Mouse (Mus musculus): Measurements from ENCODE around the gene Myo1a. TPM values are rescaled to one million over a fixed set of nuclear protein-coding genes. Genes with fewer than 3 reads are reported as not detected.
A peak's percentile ranks its signal among the peaks of the same experiment; 100 is the strongest.
"Not testable (repeated sequence)": the region's sequence is repeated elsewhere in the genome, so short reads cannot be mapped to it uniquely, and the experiment has no call there.

Gene Myo1a
- total RNA-seq (2021), result under 1 TPM; 0.48 to 0.76 TPM
- long read RNA-seq, experiment 1, result 0 reads
- long read RNA-seq, experiment 2, result 0 reads

DNA sequence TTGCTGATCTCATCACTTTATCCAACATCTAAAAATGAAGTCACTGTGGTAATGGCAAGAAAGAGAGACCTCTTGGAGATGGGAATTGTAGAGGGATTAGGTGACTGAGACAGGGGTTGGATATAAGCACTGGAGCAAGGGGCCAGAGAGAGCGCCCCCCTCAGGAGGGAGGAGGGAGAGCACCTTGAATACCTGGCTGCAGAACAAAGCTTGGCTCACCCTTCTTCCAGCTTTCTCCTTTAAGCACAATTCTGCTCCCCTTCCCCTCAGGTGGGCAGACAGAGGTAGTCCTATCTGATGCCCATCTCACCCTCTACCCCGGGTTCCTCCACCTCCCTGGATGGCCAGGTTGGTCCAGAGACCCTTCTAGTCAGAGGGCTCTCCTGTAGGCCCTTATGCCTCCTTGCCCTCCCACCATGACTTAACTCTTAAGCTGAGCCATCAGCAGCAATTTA is at the start of gene Myo1a:
Myo1a (plus strand) TSS at position 405 of the 455 bp plus-strand sequence.
- DNase-seq (ENCODE audit: low spot score in 2 of 2), result no peak

DNA sequence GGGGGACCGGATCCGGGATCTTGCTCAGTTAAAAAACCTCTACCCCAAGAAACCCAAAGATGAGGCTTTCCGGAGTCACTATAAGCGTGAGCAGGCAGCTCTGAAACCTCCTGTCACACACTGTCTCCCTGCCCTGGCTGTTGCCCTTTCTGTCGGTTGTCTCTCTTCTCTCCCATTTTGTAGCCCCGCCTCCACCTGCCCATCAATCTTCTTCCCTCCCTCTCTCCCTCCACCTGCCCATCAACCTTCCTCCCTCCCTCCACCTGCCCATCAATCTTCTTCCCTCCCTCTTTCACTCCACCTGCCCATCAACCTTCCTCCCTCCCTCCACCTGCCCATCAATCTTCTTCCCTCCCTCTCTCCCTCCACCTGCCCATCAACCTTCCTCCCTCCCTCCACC is 47.4 kb upstream of the Myo1a start:
- not testable (repeated sequence) for DNase-seq (ENCODE audit: low spot score in 2 of 2)

DNA sequence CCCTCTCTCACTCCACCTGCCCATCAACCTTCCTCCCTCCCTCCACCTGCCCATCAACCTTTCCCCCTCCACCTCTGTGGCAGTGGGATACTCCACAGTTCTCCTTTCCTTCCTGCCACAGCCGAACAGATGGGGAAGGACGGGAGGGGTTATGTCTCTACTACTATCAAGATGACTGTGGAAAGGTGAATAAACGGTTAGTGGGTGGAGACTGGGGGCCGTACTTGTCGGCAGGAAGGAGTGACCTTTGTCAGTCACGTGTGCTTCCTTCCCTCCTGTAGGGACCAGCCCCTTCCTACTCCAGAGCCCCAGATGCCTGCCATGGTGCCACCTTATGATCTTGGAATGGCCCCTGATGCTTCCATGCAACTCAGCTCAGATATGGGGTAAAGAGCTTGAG is 46.9 kb upstream of the Myo1a start:
- no peak for DNase-seq (ENCODE audit: low spot score in 2 of 2)

DNA sequence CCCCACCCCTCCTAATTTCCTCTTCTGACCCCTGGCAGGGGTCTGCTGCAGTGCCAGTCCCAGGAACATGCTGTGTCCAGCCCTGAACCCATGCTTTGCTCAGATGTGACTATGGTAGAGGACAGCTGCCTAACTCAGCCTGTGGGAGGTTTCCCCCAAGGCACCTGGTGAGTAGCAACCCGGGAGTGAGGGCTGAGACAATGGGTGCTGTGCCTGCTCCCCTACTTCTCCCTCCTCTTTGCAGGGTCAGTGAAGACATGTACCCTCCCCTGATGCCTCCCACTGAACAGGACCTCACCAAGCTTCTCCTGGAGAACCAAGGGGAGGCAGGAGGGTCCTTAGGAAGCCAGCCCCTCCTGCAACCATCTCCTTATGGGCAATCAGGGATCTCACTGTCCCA is 45.4 kb upstream of the Myo1a start:
- DNase-seq (ENCODE audit: low spot score in 2 of 2), result no peak

DNA sequence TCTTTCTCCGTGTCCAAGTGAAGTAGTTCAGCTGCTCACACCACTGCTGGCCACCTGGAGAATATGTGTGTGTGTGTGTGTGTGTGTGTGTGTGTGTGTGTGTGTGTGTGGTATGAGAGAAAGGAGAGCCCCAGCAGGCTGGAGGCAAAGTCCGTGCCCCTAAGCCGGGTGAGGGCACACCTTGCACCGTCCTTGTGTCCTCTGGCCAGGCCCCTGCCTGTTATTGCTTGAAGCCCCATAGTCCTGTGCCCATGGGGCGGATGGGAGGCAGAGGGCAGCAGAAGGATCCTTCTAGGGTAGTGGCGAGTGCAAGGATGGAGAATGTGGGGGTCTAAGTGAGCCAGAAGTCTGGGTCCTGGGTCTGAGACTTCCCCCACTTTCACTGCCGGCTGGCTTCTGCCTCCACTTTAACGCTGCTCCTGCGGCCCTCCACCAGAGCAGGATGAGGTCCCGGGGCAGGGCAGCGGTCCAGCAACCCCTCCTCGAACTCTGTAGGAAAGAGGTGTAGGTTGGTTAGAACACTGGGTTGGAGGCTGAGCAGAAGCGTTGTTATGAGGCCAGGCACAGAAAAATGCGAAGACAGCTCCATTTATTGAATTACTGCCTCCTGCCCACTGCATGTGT is 43.6 kb upstream of the Myo1a start:
- DNase-seq (ENCODE audit: low spot score in 2 of 2), result no peak

DNA sequence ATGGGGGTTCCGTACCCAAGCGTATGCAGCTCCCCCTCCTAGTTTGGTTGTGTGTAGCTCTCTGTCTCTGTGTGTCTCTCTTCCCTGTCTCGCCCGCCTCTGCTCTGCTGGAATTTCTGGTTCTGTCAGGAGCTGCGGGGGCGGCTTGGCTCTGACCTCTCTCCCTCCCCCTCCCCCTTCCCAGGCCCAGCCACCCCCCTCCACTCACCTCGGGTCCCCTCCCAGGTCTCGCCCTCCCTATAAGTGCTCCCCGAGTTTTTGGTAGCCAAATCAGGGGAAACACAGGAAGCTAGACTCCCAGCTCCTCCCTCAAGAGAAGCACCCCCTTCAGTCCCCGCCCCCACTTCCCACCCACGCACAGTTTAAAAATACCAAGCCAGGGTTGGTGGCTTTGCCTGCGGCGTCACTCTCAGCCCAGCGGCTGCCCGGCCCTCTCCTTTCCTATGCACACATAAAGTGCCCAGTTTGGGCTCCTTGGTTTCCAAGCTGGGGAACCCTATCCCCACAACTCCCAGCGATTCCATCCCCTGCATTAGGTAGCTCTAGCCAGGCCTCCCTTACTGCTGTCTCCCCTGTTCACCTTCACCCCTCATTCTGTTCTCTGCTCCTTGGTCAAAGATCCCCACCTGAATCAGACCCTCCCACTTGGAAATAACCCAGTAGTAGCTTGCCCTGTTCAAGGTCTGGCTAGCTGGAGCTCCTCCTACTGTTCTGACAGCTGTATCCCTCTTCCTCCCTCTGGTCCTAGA is 42.9 kb upstream of the Myo1a start:
- no peak for DNase-seq (ENCODE audit: low spot score in 2 of 2)

DNA sequence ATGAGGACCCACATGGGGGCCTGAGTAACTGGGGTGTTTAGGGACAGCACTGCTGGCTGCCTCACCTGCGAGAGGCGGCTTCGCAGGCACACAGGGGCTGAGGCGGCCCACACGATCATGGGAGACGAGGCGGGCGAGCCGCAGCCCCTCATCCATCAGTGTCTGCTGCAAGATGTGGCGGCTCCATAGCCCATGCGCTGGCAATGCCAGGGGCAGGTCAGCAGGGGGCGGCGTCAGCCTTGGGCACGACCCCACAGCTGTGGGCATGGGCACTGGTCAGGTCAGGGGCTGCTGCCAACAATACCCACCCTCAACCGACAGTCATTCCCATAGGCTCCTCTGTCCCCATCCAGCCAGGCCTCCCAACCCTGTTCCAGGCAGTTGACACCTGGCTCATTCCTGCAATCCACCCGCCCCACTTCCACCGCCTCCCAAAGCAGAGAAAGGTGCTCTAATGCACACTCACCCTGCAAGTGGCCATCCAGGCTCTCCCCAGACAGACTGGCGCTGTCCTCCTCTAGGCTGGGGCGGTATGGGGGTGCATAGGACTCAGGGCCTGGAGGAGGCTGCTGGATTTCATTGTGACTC is 42.2 kb upstream of the Myo1a start:
- no peak for DNase-seq (ENCODE audit: low spot score in 2 of 2)

DNA sequence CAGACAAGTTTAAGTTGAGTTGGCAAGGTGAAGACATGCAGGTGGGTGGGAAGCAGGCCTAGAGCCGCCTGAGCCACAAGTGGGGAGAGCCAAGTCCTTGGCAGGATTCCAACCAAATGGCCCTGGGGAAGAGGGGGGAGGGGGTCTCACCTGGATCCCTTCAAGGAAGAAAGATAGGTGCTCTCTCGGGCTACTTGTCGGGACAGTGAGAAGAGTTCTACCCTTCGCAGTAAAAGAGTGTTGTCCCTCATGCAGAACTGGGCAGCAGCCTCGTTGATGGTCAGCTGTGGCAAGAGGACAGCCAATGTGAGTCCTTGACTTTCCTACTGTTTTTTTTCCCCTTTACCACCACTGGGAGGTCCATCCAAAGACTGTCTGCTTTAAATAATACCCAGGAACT is 41.4 kb upstream of the Myo1a start:
- DNase-seq (ENCODE audit: low spot score in 2 of 2), result no peak

DNA sequence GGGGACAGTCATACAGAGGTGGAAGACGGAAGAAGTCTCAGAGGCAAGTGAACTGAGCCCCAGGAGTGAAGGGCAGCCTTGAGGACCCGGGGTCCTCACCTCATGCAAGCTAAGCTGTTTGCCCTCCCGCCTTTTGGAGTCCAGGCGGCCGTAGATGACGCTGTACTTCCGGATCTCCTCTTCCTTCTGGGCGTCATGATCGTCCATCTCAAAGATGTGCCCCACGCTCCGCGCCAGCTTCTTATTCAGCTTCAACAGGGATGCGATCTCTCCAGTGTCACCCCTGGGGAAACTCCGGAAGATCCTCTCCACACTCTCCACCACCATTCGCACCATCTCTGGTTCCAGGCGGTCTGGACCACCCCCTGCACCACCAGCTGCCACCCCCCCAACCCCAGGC is 40.8 kb upstream of the Myo1a start:
- DNase-seq (ENCODE audit: low spot score in 2 of 2), result no peak

DNA sequence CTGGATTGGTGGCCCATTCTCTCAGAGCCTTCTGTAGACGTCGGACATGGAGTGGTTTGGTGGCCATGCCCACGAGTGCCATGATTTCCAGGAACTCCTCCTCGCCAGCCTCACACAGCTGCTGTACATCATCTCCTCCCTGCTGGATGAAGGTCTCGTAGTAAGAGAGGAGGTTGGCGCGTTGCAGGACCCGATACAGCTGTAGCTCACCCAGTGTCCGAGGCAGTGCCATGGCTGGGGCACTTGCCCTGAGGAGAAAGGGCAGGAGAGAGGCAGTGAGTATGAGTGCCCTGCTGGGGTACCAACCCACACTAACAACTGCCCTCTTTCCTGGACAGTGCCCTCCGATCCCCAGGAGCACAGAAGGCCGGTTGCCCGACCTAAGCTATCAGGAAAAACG is 40.1 kb upstream of the Myo1a start:
- DNase-seq (ENCODE audit: low spot score in 2 of 2), result no peak

DNA sequence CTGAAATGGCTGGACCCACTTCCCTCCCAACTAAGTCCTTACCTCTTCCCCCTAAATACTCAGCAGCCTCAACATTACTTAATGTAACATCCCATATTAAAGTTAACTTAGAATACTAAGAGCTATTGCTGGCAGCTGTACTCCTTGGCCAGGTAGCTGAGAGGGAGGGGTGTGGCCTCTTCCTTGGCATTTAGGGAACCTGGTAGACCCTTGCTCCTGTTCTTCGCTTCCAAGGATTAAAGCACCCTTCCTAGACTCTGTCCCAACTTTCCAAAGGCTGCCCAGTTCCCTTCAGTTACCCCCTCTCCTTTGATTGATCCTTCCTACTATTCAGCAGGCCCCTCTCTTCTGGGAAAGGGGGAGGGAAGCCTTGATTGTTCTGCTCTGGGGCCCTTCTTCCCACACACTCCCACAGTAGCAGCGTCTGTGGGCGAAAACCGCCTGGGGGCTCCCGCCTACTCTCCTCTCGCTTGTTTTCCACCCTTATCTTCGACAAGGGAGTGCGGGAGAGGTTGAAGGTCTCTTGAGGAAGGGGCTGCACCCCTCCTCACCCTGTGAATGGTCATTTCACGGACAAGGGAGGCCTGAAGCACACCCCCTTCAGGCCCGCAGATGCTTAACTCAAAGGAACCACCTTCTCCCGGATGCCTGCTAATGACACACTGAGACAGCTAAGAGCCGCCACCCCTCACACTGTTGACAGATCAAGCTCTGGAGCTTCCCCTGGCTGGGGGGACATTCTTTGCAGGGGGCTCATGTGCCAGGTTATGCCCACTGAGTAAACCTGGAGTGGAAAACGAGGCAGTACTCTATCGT is 39.4 kb upstream of the Myo1a start:
- no peak for DNase-seq (ENCODE audit: low spot score in 2 of 2)

DNA sequence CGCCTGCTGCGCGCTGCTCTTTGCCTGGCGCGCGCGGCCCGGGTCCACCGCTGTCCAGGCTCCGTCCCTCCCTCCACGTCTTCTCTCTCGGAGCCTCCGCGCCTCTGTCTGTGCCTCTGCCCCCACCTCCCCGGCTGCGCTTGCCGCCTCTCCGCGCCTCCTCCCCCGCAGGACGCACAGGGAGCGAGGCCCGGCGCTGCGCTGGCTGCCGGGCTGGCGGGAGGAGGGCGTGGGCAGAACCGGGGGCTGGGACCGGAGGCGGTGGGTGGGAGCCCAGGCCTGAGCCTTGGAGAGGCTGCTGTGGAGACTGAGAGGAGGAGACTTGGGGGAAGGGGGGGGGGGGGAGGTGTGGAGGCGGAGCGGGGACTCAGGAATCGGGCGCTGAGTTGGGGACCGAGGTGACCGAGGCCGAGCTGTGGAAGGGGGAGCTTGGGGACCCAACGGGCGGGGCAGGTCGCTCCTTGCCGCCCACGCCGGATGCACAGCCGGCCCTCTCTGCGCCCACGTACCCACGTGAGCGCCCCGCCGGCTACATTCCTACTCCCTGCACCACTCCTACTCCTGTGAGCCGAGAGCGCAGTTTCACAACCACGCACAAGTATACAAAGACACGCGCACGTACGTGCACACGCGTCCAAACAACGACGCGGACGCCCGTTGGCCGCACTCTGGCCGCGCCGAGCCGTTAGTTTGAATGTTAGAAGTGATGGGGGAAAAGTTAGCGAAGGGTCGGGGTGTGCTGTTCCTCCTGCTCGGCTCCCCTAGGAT is 38.3 kb upstream of the Myo1a start, which contains the start of gene Nemp1:
Nemp1 (plus strand) TSS at position 401 of the 768 bp plus-strand sequence.
- peak; percentile 59 to 69 for DNase-seq (ENCODE audit: low spot score in 2 of 2)

DNA sequence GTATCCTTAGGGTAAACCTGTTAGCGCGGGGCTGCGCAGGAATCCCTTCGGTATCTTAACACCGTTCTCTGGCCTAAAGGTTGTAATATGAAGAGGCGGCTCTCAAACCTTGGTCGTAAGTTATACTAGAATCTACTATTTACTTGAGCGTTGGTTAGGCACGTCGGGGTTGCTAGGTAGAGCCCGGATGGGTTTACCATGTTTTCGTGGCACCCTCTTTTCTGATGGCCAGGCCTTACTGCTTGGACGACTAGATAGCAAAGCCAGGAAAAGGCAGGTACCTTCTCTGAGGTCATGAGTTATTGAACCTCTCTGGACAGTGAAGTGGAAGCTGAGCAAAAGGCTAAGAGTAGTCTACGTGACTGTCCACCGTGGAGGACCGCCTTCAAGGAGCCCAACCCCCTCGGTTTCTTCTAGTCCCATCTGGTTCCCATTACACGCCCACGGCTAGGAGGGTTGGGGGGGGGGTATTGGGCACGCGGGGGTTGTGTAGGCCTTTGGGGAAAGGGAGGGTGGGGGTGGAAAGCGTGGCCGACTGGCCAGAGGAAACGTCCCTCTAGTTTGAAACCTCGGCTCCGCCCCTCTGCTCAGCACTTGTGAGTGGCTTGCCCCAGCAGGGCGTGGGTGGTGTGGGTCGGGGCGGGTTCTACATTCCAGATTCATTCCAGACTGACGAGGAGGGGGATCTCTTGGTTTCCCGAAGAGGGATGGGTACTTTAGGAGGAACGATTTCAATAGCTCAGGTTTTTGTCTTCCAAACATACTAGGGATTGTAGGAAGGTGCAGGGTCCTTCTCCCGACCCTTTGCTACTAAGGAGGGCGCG is 37.5 kb upstream of the Myo1a start:
- peak; percentile 64 to 65 for DNase-seq (ENCODE audit: low spot score in 2 of 2)

DNA sequence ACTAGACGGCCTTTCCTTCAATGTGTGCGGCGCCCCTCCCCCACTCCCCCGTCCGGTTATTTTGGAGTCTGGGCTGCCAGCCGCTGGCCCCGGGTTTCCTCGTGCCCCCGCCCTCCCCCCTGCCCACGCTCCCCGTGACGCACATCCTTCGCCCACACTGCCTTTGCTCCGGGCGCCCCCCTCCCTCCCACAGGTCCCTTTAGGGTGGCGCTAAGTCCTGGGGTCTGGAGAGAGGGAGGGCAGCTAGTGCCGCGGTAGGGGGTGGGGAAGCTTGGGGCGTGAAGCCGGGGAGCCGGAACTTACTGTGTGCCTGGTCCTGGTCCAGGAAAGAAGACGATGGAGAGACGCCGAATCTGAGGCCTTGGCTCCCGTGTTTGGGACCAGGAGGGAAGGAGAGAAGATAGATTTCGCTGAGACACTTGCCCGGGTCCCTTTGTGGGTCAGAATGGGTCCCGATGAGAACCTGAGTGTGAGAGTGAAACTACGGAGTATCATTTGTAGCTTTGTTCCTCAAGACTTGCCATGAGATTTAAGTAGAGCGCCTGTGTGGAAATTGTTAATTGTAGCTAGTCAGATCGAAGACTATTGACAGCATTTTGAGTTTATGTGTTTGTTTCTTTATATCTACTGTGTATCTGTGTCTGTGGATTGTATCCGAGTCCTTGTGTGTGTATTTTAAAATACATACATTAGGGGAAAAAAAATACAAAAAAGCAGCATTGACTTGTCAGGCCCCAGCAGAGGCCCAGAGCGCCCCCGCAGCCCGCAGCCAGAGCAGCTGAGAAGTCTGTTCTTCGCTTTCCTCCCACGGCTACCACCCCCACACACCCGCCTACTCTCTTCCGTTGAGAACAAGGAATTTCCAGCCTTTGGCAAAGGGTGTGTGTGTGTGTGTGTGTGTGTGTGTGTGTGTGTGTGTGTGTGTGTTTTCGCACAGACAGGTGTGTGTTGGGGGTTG is 36.6 kb upstream of the Myo1a start, which contains the start of gene Nab2:
Nab2 (minus strand) TSS at position 476 of the 958 bp plus-strand sequence.
- peak; percentile 54 to 73 for DNase-seq (ENCODE audit: low spot score in 2 of 2)

DNA sequence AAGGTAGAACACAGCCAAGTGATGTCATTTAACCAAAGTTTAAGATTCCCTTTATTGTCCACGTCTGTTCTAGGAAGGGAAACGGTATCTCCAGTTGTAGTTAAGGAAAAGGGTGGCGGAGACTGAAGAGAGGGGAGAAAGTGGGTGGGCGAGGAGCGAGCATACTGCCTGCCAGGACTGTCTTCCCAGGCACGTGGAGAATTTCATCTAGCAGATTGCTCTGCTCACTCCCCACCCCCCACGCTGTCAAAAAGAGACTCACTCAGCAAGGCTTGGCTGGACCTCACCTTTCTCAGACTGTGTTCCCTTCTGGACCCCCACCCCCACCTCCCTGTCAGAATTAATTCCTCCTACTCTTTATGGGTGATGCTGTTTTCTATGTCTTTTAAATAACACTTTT is 35.8 kb upstream of the Myo1a start:
- DNase-seq (ENCODE audit: low spot score in 2 of 2), result peak in 1 of 2 experiments; percentile 63

DNA sequence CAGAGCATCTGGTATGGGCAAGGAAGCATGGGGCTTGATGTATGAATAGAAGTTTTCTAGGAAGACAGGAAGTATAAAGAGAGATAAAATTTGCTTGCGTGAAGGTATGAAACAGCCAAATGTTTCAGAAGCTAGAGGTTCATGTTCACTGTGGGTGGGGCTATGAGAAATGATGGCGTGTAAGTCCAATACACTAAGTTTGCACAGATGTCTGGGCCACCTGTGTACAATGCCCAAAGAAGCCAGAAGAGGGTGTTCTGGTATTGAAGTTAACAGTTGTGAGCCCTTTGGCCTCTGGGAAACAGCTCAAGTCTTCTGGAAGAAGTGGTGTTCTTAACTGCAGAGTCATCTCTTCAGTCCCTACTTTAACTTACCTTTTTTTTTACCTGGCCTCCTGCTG is 34.8 kb upstream of the Myo1a start:
- DNase-seq (ENCODE audit: low spot score in 2 of 2), result no peak

DNA sequence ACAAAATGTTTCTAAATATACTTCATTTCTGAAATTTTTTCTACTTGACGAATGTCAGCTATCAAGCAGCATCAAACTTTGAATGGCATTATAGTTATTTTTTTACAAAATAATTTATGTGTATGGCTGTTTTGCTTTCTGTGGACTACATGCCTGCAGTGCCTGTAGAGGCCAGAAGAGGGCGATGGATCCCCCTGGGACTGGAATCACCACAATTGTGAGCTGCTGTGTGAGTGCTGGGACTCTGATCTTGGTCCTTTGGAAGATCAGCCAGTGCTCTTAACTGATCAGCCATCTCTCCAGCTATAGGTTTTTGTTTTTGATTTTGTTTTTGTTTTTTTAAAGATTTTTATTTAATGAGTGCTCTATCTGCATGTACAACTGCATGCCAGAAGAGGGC is 33.7 kb upstream of the Myo1a start:
- DNase-seq (ENCODE audit: low spot score in 2 of 2), result no peak

DNA sequence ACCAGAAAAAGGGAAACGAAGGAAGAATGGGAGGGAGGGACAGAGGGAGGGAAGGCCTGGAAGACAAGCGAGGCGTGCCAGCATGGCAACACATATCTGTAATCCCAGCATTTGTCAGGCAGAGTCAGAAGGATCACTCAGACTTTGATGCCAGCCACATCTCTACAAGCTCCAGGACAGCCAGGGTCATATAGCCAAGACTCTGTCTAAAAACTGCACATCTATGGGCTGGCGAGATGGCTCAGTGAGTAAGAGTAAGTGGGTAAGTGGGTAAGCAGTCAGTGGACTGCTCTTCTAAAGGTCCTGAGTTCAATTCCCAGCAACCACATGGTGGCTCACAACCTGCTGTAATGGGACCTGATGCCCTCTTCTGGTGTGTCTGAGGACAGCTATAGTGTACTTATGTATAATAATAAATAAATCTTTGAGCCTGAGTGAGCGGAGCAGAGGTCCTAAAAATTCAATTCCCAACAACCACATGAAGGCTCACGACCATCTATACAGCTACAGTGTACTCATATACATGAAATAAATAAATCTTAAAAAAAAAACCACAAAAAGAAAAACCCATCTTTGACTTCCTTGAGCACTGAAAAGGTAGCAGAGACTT is 30.8 kb upstream of the Myo1a start:
- no peak for DNase-seq (ENCODE audit: low spot score in 2 of 2)

Measured in layer of hippocampus, postnatal 14 days (tissue).